Mouse (Mus musculus): ENCODE results near the gene Ephx3. TPM values are rescaled to one million over a fixed set of nuclear protein-coding genes. Genes with fewer than 3 reads are reported as not detected.
A peak's percentile ranks its signal among the peaks of the same experiment; 100 is the strongest.

Gene Ephx3
- polyA plus RNA-seq, 1 experiment from 2014 or later: not detected

GRCm38 (mm10) chr17:32205345-32205744 is 16.0 kb upstream of the Ephx3 start:
- H3K27me3 ChIP-seq (replicated peaks): no peaks in the 10 kb centered on the region
- no peak overlapping the region for H3K4me2 ChIP-seq
- H3K9ac ChIP-seq: no peak overlapping the region
- ATAC-seq (ENCODE audit: extremely low read depth, insufficient number of reproducible peaks, low FRiP score, low TSS enrichment): no peak
- no peaks in the 10 kb centered on the region for H3K9me3 ChIP-seq
- peaks cover 34% of the 10 kb centered on the region for H3K4me1 ChIP-seq
- no peak overlapping the region for H3K4me3 ChIP-seq
- peaks cover 94% of the 10 kb centered on the region for H3K36me3 ChIP-seq
- 71% methylated on average over 3 of the region's 3 CpGs for WGBS
- no peak overlapping the region for H3K27ac ChIP-seq (replicated peaks)

- ATAC-seq (ENCODE audit: extremely low read depth, insufficient number of reproducible peaks, low FRiP score, low TSS enrichment): no peak
- no peaks in the 10 kb centered on the region for H3K9me3 ChIP-seq
- WGBS: 87% methylated on average over 3 of the region's 3 CpGs
- no peak overlapping the region for H3K9ac ChIP-seq
- H3K4me3 ChIP-seq: no peak overlapping the region
- H3K27ac ChIP-seq (replicated peaks): no peak overlapping the region
- no peak overlapping the region for H3K4me2 ChIP-seq
- H3K27me3 ChIP-seq (replicated peaks): no peaks in the 10 kb centered on the region
- H3K36me3 ChIP-seq: peaks cover 99% of the 10 kb centered on the region
- H3K4me1 ChIP-seq: peaks cover 14% of the 10 kb centered on the region
These were observed 13.6 kb upstream of the Ephx3 start for GRCm38 (mm10) chr17:32202972-32203371.

- no peak for ATAC-seq (ENCODE audit: extremely low read depth, insufficient number of reproducible peaks, low FRiP score, low TSS enrichment)
These were observed 11.7 kb upstream of the Ephx3 start for GRCm38 (mm10) chr17:32201086-32201485.

GRCm38 (mm10) chr17:32199796-32200195 is 10.4 kb upstream of the Ephx3 start:
- no peak overlapping the region for H3K4me3 ChIP-seq
- peaks cover 98% of the 10 kb centered on the region for H3K36me3 ChIP-seq
- H3K9me3 ChIP-seq: no peaks in the 10 kb centered on the region
- no peak for ATAC-seq (ENCODE audit: extremely low read depth, insufficient number of reproducible peaks, low FRiP score, low TSS enrichment)
- H3K4me2 ChIP-seq: no peak overlapping the region
- no peak overlapping the region for H3K27ac ChIP-seq (replicated peaks)
- no peaks in the 10 kb centered on the region for H3K4me1 ChIP-seq
- no peak overlapping the region for H3K9ac ChIP-seq
- H3K27me3 ChIP-seq (replicated peaks): no peaks in the 10 kb centered on the region
- WGBS: 79% methylated on average over 2 of the region's 2 CpGs

More at GRCm38 (mm10) chr17:32201086-32201485, 11.7 kb upstream of the Ephx3 start:
- WGBS: 77% methylated on average over 5 of the region's 5 CpGs
- Histone ChIP-seq H3K4me3 (no peak overlapping the region), H3K9ac (no peak overlapping the region), H3K27me3 (replicated peaks) (no peaks in the 10 kb centered on the region), H3K4me2 (no peak overlapping the region), H3K36me3 (peaks cover 100% of the 10 kb centered on the region), H3K27ac (replicated peaks) (no peak overlapping the region), H3K9me3 (no peaks in the 10 kb centered on the region), H3K4me1 (0 out of 2 replicates have a peak, but pooled peaks cover 3% of the 10 kb centered on the region)

GRCm38 (mm10) chr17:32197156-32197555 is 7.8 kb upstream of the Ephx3 start:
- Histone ChIP-seq H3K9me3 (no peaks in the 10 kb centered on the region), H3K27me3 (replicated peaks) (no peaks in the 10 kb centered on the region), H3K4me2 (no peak overlapping the region), H3K27ac (replicated peaks) (no peak overlapping the region), H3K36me3 (peaks cover 71% of the 10 kb centered on the region), H3K4me1 (no peaks in the 10 kb centered on the region), H3K4me3 (no peak overlapping the region), H3K9ac (no peak overlapping the region)
- 90% methylated on average over 14 of the region's 14 CpGs for WGBS
- no peak for ATAC-seq (ENCODE audit: extremely low read depth, insufficient number of reproducible peaks, low FRiP score, low TSS enrichment)

- Histone ChIP-seq H3K4me2 (no peak overlapping the region), H3K4me3 (no peak overlapping the region), H3K27ac (replicated peaks) (no peak overlapping the region), H3K9ac (no peak overlapping the region), H3K9me3 (no peaks in the 10 kb centered on the region), H3K4me1 (no peaks in the 10 kb centered on the region), H3K36me3 (peaks cover 57% of the 10 kb centered on the region), H3K27me3 (replicated peaks) (no peaks in the 10 kb centered on the region)
- ATAC-seq (ENCODE audit: extremely low read depth, insufficient number of reproducible peaks, low FRiP score, low TSS enrichment): no peak
- 81% methylated on average over 5 of the region's 5 CpGs for WGBS
These were observed 6.4 kb upstream of the Ephx3 start for GRCm38 (mm10) chr17:32195725-32196124.

GRCm38 (mm10) chr17:32193010-32193409 is 3.7 kb upstream of the Ephx3 start:
- Histone ChIP-seq H3K36me3 (peaks cover 30% of the 10 kb centered on the region), H3K27ac (replicated peaks) (no peak overlapping the region), H3K4me1 (peaks cover 19% of the 10 kb centered on the region), H3K9ac (no peak overlapping the region), H3K4me2 (no peak overlapping the region), H3K4me3 (no peak overlapping the region), H3K9me3 (no peaks in the 10 kb centered on the region), H3K27me3 (replicated peaks) (peaks cover 26% of the 10 kb centered on the region)
- ATAC-seq (ENCODE audit: extremely low read depth, insufficient number of reproducible peaks, low FRiP score, low TSS enrichment): no peak
- 78% methylated on average over 5 of the region's 5 CpGs for WGBS

GRCm38 (mm10) chr17:32189850-32190249 is 501 bp upstream of the Ephx3 start:
- Histone ChIP-seq H3K9ac (no peak overlapping the region), H3K4me1 (peaks cover 19% of the 10 kb centered on the region), H3K27ac (replicated peaks) (no peak overlapping the region), H3K4me3 (peak overlapping the region; percentile 54), H3K9me3 (no peaks in the 10 kb centered on the region), H3K36me3 (no peaks in the 10 kb centered on the region), H3K27me3 (replicated peaks) (peaks cover 28% of the 10 kb centered on the region), H3K4me2 (peak overlapping the region; percentile 85)
- WGBS: 13% methylated on average over 5 of the region's 5 CpGs
- ATAC-seq (ENCODE audit: extremely low read depth, insufficient number of reproducible peaks, low FRiP score, low TSS enrichment): no peak

- peaks cover 1% of the 10 kb centered on the region for H3K27me3 ChIP-seq (replicated peaks)
- H3K9ac ChIP-seq: no peak overlapping the region
- H3K4me3 ChIP-seq: no peak overlapping the region
- no peak overlapping the region for H3K4me2 ChIP-seq
- H3K27ac ChIP-seq (replicated peaks): no peak overlapping the region
- no peak for ATAC-seq (ENCODE audit: extremely low read depth, insufficient number of reproducible peaks, low FRiP score, low TSS enrichment)
- H3K9me3 ChIP-seq: no peaks in the 10 kb centered on the region
- peaks cover 28% of the 10 kb centered on the region for H3K4me1 ChIP-seq
- no peaks in the 10 kb centered on the region for H3K36me3 ChIP-seq
- 35% methylated on average over 8 of the region's 8 CpGs for WGBS
These were observed 6.3 kb downstream of the Ephx3 start for GRCm38 (mm10) chr17:32183017-32183416.

- no peak for ATAC-seq (ENCODE audit: extremely low read depth, insufficient number of reproducible peaks, low FRiP score, low TSS enrichment)
- Histone ChIP-seq H3K4me1 (peaks cover 28% of the 10 kb centered on the region), H3K27ac (replicated peaks) (peak overlapping the region; percentile 37; the same call in 1 of the 2 replicates), H3K9me3 (no peaks in the 10 kb centered on the region), H3K27me3 (replicated peaks) (no peaks in the 10 kb centered on the region), H3K36me3 (no peaks in the 10 kb centered on the region), H3K9ac (no peak overlapping the region), H3K4me2 (no peak overlapping the region), H3K4me3 (no peak overlapping the region)
- 33% methylated on average over 11 of the region's 11 CpGs for WGBS
These were observed 9.5 kb downstream of the Ephx3 start for GRCm38 (mm10) chr17:32179621-32180491.

GRCm38 (mm10) chr17:32176919-32177318 is 12.4 kb downstream of the Ephx3 start:
- Histone ChIP-seq H3K27ac (replicated peaks) (no peak overlapping the region), H3K4me1 (peaks cover 29% of the 10 kb centered on the region), H3K36me3 (no peaks in the 10 kb centered on the region), H3K4me3 (no peak overlapping the region), H3K27me3 (replicated peaks) (no peaks in the 10 kb centered on the region), H3K9me3 (no peaks in the 10 kb centered on the region), H3K9ac (no peak overlapping the region), H3K4me2 (no peak overlapping the region)
- no peak for ATAC-seq (ENCODE audit: extremely low read depth, insufficient number of reproducible peaks, low FRiP score, low TSS enrichment)
- 84% methylated on average over 4 of the region's 4 CpGs for WGBS

GRCm38 (mm10) chr17:32173166-32173565 is 16.2 kb downstream of the Ephx3 start:
- Histone ChIP-seq H3K4me2 (no peak overlapping the region), H3K36me3 (no peaks in the 10 kb centered on the region), H3K9me3 (no peaks in the 10 kb centered on the region), H3K27me3 (replicated peaks) (no peaks in the 10 kb centered on the region), H3K9ac (no peak overlapping the region), H3K4me1 (peaks cover 18% of the 10 kb centered on the region), H3K4me3 (no peak overlapping the region), H3K27ac (replicated peaks) (peak overlapping the region; percentile 58)
- no peak; the same call in 1 of the 2 replicates for ATAC-seq (ENCODE audit: extremely low read depth, insufficient number of reproducible peaks, low FRiP score, low TSS enrichment)
- whole genome bisulfite sequencing: 57% methylated on average over 7 of the region's 7 CpGs

All from heart, embryonic 13.5 days (tissue).